Mouse (Mus musculus): ENCODE measurements around the gene Olfr926.
"Not testable (repeated sequence)": the region's sequence is repeated elsewhere in the genome, so short reads cannot be mapped to it uniquely, and the experiment has no call there.

Gene Olfr926

DNA sequence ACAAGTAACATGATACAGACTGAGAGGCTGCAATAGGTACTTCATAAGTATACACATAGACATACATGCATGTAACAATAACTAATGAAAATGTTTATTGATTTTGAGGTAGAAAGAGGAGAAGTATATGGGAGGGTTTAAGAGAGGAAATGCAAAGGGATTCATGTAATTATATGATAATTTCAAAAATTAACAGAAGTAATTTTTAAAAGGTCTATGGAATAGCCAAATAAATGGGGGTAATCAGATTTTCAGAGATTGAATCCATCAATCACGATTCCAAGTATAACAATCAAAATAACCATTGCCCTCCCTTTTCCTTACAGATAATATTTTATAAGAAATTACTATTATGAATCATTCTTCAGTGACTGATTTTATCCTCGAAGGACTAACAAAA is at the start of gene Olfr926:
TSS of gene Olfr926 (plus strand) at position 301 of the 400 bp plus-strand sequence.
- in situ Hi-C loops (cut with MboI, MseI), result no loop called here

GRCm38 (mm10) chr9:38833027-38833426 is 43.9 kb upstream of the Olfr926 start:
- in situ Hi-C loops (cut with MboI, MseI), result no loop called here

- in situ Hi-C loops (cut with MboI, MseI), result no loop called here
These were observed 32.8 kb upstream of the Olfr926 start, which contains the start of gene Olfr924 for GRCm38 (mm10) chr9:38844149-38844548. TSS of gene Olfr924 (plus strand) at chr9:38844449.

GRCm38 (mm10) chr9:38854760-38855159 is 22.2 kb upstream of the Olfr926 start, which contains the start of gene Olfr26:
TSS of gene Olfr26 (plus strand) at chr9:38855060.
- in situ Hi-C loops (cut with MboI, MseI), result no loop called here

DNA sequence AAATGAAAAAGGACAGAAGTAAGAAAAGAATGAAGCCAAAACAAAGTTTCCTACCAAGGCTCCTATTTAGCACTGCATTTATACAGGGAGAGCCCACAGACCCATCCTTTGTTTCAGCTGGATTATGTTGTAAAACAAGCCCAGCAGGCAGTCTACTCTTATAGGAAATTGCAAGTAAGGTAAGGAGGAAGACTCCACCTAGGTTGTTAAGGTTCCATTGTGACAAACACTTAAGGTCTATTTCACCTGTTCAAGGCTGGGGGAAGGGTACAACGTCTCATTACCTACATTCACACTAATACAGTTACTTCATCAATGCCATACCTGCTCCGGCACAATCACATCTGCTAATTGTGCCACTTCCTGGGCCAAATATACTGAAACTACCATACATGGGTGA is 2.0 kb upstream of the Olfr926 start:
- in situ Hi-C loops (cut with MboI, MseI), result not testable (repeated sequence)
